Mouse (Mus musculus): ENCODE measurements at regions not wholly inside any gene's neighbourhood (a gene's known extent, or its start where the extent isn't known, plus 50 kb on each side); places are given as distances from the start of the nearest gene placed in this dataset.

GRCm38 (mm10) chr3:131865106-131865505 lies 220.0 kb upstream of the Dkk2 start:
- no peak for TF ChIP-seq CTCF (conservative IDR thresholded peaks at IDR 0.05; ENCODE audit: low read length)
- no peak for TF ChIP-seq POU5F1 (IDR thresholded peaks at IDR 0.05; ENCODE audit: borderline replicate concordance, low read length)
- TF ChIP-seq NANOG (IDR thresholded peaks at IDR 0.05; ENCODE audit: borderline replicate concordance, low read length) = no peak
